Mouse (Mus musculus) limb, embryonic 12.5 days (tissue): ENCODE data around the gene AU018091. TPM values are rescaled to one million over a fixed set of nuclear protein-coding genes. Genes with fewer than 3 reads are reported as not detected.

Experiments used
- microRNA counts: library from miRNA; unstranded; fragments of <30 nt; microRNA quantifications from one replicate; lab custom pipeline; 2017
- microRNA-seq: library from miRNA; unstranded; fragments of <30 nt; microRNA quantifications from one replicate; pipeline ENCODE4, GENCODE M21; 2017
- polyA plus RNA-seq: library from polyadenylated mRNA; unstranded; fragments of >200 nt; fragmentation: Nextera tagmentation; extraction: Ambion mirVana; gene quantifications from 2 replicates; pipeline ENCODE4 v1.2.1, GENCODE M21; 2016

AU018091 gene
- polyA plus RNA-seq, 1 experiment from 2014 or later: 0.54 TPM

MicroRNA genes within 50 kb of the gene (microRNA counts, 519-probe panel; counts per million panel counts)
- microRNA mmu-miR-290-3p (lab: Ali Mortazavi, UCI) (not detected), microRNA mmu-miR-290-5p (lab: Ali Mortazavi, UCI) (not detected), microRNA mmu-miR-291a-3p (lab: Ali Mortazavi, UCI) (not detected), microRNA mmu-miR-291a-5p (lab: Ali Mortazavi, UCI) (not detected), microRNA mmu-miR-292-5p (lab: Ali Mortazavi, UCI) (not detected)

Small RNAs within 50 kb of the gene (microRNA-seq; reads per million reads assigned to microRNA genes)
- gene Mir290a (not detected), gene Mir290b (not detected), gene Mir291a (0.70 reads per million), gene Mir292 (not detected), gene Mir292b (not detected)

Other genes with a start within 250 kb of the AU018091 start
- gene Nlrp12, start 80.5 kb upstream of the AU018091 start, polyA plus RNA-seq: not detected in 2 replicates
- gene Myadm, start 119.9 kb upstream of the AU018091 start, polyA plus RNA-seq: 24.9 and 29.3 TPM in 2 replicates
- 3.8 TPM in 1 of 2 replicates, not detected in the other for gene Prkcg, start 120.0 kb upstream of the AU018091 start, polyA plus RNA-seq
- 3.0 and 3.1 TPM in 2 replicates for gene Cacng7, start 163.8 kb upstream of the AU018091 start, polyA plus RNA-seq
- 6.2 and 6.3 TPM in 2 replicates for gene Cacng8, start 221.5 kb upstream of the AU018091 start, polyA plus RNA-seq